Comparison of ENCODE assay signal across 8 mouse cellular contexts in genomic region chr2:166030256-166030995, GRCm38 (mm10). TPM values are rescaled to one million over a fixed set of nuclear protein-coding genes. Genes with fewer than 3 reads are reported as not detected.
DNase-seq lines count a peak whose midpoint lies in the region; ATAC-seq and TF ChIP-seq lines count a peak whose summit lies in the region.

No protein-coding gene starts in this region.

- TF ChIP-seq RAD21 in MEL (IDR thresholded peaks at IDR 0.05; ENCODE audit: low read depth, low read length): no peak

- TF ChIP-seq CTCF in C2C12 (IDR thresholded peaks at IDR 0.05; ENCODE audit: control insufficient read depth, insufficient read depth, insufficient read length): no peak
- no peak for TF ChIP-seq CTCF in MEL (IDR thresholded peaks at IDR 0.05 in 2 of 3, conservative IDR thresholded peaks at IDR 0.05 in 1 of 3; ENCODE audit: control insufficient read depth in 1 of 3, insufficient read depth in 1 of 3, low read depth in 2 of 3, low read length in 3 of 3, poor library complexity in 1 of 3, severe bottlenecking in 1 of 3)

- TF ChIP-seq EP300 in MEL (IDR thresholded peaks at IDR 0.05; ENCODE audit: low read depth in 1 of 2, low read length in 2 of 2): 0 out of 4 replicates have a peak, but pooled peaks of 1 of the 2 experiments have one; percentile 3

- peak overlapping the region; percentile 32 for H3ac ChIP-seq in C2C12 (ENCODE audit: control insufficient read depth, insufficient read length, low read depth)

- peak; percentile 47 for DNase-seq in MEL (ENCODE audit: low read depth, low spot score)
- DNase-seq in limb, embryonic 11.5 days (ENCODE audit: low spot score): peak; percentile 35
- DNase-seq in midbrain, embryonic 11.5 days (ENCODE audit: low spot score, missing footprints): peak; percentile 88
- no peak for DNase-seq in cerebellum, postnatal 25 days
- no peak for DNase-seq in frontal cortex, postnatal 25 days (ENCODE audit: low spot score in 2 of 2)
- no peak for DNase-seq in cerebellum, adult 9-11 months

- H3K9me3 ChIP-seq in MEL (replicated peaks; ENCODE audit: insufficient read depth, low read length): no peaks in the 10 kb centered on the region
- no peaks in the 10 kb centered on the region for H3K9me3 ChIP-seq in limb, embryonic 11.5 days (ENCODE audit: control insufficient read depth, low read length)
- H3K9me3 ChIP-seq in midbrain, embryonic 11.5 days (ENCODE audit: control insufficient read depth, low read length): no peaks in the 10 kb centered on the region

- 4% methylated on average over 13 of the region's 13 CpGs for WGBS in limb, embryonic 11.5 days
- 14% methylated on average over 13 of the region's 13 CpGs for WGBS in midbrain, embryonic 11.5 days

- no peak overlapping the region for H3K27ac ChIP-seq in MEL (ENCODE audit: control insufficient read depth, low read depth, low read length)
- H3K27ac ChIP-seq in limb, embryonic 11.5 days (replicated peaks; ENCODE audit: low read depth, low read length): peak overlapping the region; percentile 70
- peak overlapping the region; percentile 3; the same call in 1 of the 2 replicates for H3K27ac ChIP-seq in midbrain, embryonic 11.5 days (ENCODE audit: low read depth, low read length)

- peaks cover 22% of the 10 kb centered on the region for H3K79me3 ChIP-seq in C2C12 (ENCODE audit: low read depth)

- H3K4me2 ChIP-seq in limb, embryonic 11.5 days (ENCODE audit: low read depth, severe bottlenecking): peak overlapping the region; percentile 34
- peak overlapping the region; percentile 30 for H3K4me2 ChIP-seq in midbrain, embryonic 11.5 days

- H3K9ac ChIP-seq in MEL (ENCODE audit: control insufficient read depth, low read depth, low read length, poor library complexity, severe bottlenecking): peak overlapping the region; percentile 57
- no peak overlapping the region for H3K9ac ChIP-seq in limb, embryonic 11.5 days (ENCODE audit: low read length)
- peak overlapping the region; percentile 30; the same call in 1 of the 2 replicates for H3K9ac ChIP-seq in midbrain, embryonic 11.5 days (ENCODE audit: low read length)

- peaks cover 6 to 10% of the 10 kb centered on the region in 2 experiments; a peak in 2 of 4 replicates for H3K4me1 ChIP-seq in MEL (ENCODE audit: control insufficient read depth in 1 of 2, insufficient read depth in 2 of 2, low read length in 2 of 2)
- H3K4me1 ChIP-seq in limb, embryonic 11.5 days (ENCODE audit: control insufficient read depth, insufficient read depth, low read length): peaks cover 17% of the 10 kb centered on the region
- peaks cover 21% of the 10 kb centered on the region for H3K4me1 ChIP-seq in midbrain, embryonic 11.5 days (ENCODE audit: control insufficient read depth, insufficient read depth, low read length)

- H3K36me3 ChIP-seq in C2C12 (ENCODE audit: control insufficient read depth, insufficient read depth) (no peaks in the 10 kb centered on the region), MEL (ENCODE audit: control insufficient read depth in 1 of 2, insufficient read depth in 2 of 2, low read length in 2 of 2) (peaks cover 0 to 6% of the 10 kb centered on the region in 2 experiments; a peak in 2 of 4 replicates)
- no peaks in the 10 kb centered on the region for H3K36me3 ChIP-seq in limb, embryonic 11.5 days (ENCODE audit: control insufficient read depth, insufficient read depth, low read length)
- no peaks in the 10 kb centered on the region for H3K36me3 ChIP-seq in midbrain, embryonic 11.5 days (ENCODE audit: control insufficient read depth, insufficient read depth, low read length)

- TF ChIP-seq POLR2A in MEL (IDR thresholded peaks at IDR 0.05; ENCODE audit: control insufficient read depth in 1 of 2, insufficient read depth in 1 of 2, low read depth in 1 of 2, low read length in 2 of 2, poor library complexity in 1 of 2): no peak

- peaks cover 88% of the 10 kb centered on the region for H3K79me2 ChIP-seq in C2C12 (ENCODE audit: control insufficient read depth, insufficient read depth)
- H3K79me2 ChIP-seq in MEL (ENCODE audit: control insufficient read depth, insufficient read depth, low read length, poor library complexity): peaks cover 6% of the 10 kb centered on the region; the same call in 1 of the 2 replicates

- H3K4me3 ChIP-seq in C2C12 (ENCODE audit: insufficient read depth, poor library complexity, severe bottlenecking): no peak overlapping the region
- peak overlapping the region; percentile 67 to 68 for H3K4me3 ChIP-seq in MEL (ENCODE audit: control insufficient read depth in 1 of 2, insufficient read depth in 1 of 2, low read depth in 2 of 2, low read length in 2 of 2)
- H3K4me3 ChIP-seq in limb, embryonic 11.5 days (ENCODE audit: low read depth, low read length): no peak overlapping the region
- no peak overlapping the region for H3K4me3 ChIP-seq in midbrain, embryonic 11.5 days (ENCODE audit: low read depth, low read length)

- ATAC-seq in granulocyte monocyte progenitor cell, adult 5-6 weeks (replicated peaks; ENCODE audit: poor library complexity, severe bottlenecking): peak; percentile 88
- ATAC-seq in limb, embryonic 11.5 days (ENCODE audit: insufficient number of reproducible peaks, low FRiP score, low TSS enrichment, low read depth): no peak
- ATAC-seq in midbrain, embryonic 11.5 days (ENCODE audit: low FRiP score): no peak

- H3K27me3 ChIP-seq in C2C12 (ENCODE audit: control insufficient read depth, insufficient read depth, insufficient read length) (no peaks in the 10 kb centered on the region), MEL (ENCODE audit: control insufficient read depth in 1 of 2, insufficient read depth in 2 of 2, low read length in 2 of 2) (no peaks in the 10 kb centered on the region)
- H3K27me3 ChIP-seq in limb, embryonic 11.5 days (ENCODE audit: control insufficient read depth, insufficient read depth, low read length): no peaks in the 10 kb centered on the region
- no peaks in the 10 kb centered on the region for H3K27me3 ChIP-seq in midbrain, embryonic 11.5 days (ENCODE audit: control insufficient read depth, insufficient read depth, low read length)

TF ChIP-seq in C2C12, 6 proteins besides CTCF, POLR2A, EP300 and RAD21:
- no peak for TF ChIP-seq MAX (IDR thresholded peaks at IDR 0.05)
- TF ChIP-seq MYOD1 (IDR thresholded peaks at IDR 0.05; ENCODE audit: control insufficient read depth, insufficient read length, low read depth): no peak
- TF ChIP-seq FOSL1 (IDR thresholded peaks at IDR 0.05; ENCODE audit: insufficient read depth, low read length, poor library complexity, severe bottlenecking): no peak
- TF ChIP-seq CEBPB (IDR thresholded peaks at IDR 0.05; ENCODE audit: low read depth): no peak
- TF ChIP-seq MYOG (IDR thresholded peaks at IDR 0.05; ENCODE audit: control insufficient read depth, extremely low read depth, insufficient read length): no peak
- no peak for TF ChIP-seq USF1 (IDR thresholded peaks at IDR 0.05; ENCODE audit: low read depth)

TF ChIP-seq in MEL, 35 proteins besides CTCF, POLR2A, EP300 and RAD21:
- TF ChIP-seq SIN3A (IDR thresholded peaks at IDR 0.05; ENCODE audit: low read length) (peak; percentile 65), MAX (IDR thresholded peaks at IDR 0.05; ENCODE audit: low read length) (0 out of 2 replicates have a peak, but pooled peaks have one; percentile 23), MAFK (IDR thresholded peaks at IDR 0.05; ENCODE audit: borderline replicate concordance, low read depth, low read length) (no peak)

RNA-seq across cellular contexts. Expression of gene Ncoa3, which starts 38.0 kb away (rescaled TPM):
- polyA plus RNA-seq in C2C12 (2012; fragmentation: generic; extraction: Trizol) (5.6 TPM), MEL (2012; ENCODE audit: insufficient read depth in 1 of 2, insufficient read length in 2 of 2, low read depth in 1 of 2, low replicate concordance in 2 of 2, missing spikeins in 1 of 2) (10 to 100 TPM; 10.3 to 19.8 TPM)
- total RNA-seq in MEL (2012; rRNA removed): 5.7 and 6.7 TPM in 2 replicates
- total RNA-seq in granulocyte monocyte progenitor cell, adult 5-6 weeks (2014; fragmentation: Nextera tagmentation): 17.4 and 19.9 TPM in 2 replicates
- 16.1 and 20.8 TPM in 2 replicates for total RNA-seq in granulocyte monocyte progenitor cell, adult 5-6 weeks (2017)
- polyA plus RNA-seq in limb, embryonic 11.5 days (2014; fragmentation: Nextera tagmentation; extraction: Ambion mirVana): 18.5 and 21.0 TPM in 2 replicates
- 16.1 and 17.4 TPM in 2 replicates for polyA plus RNA-seq in midbrain, embryonic 11.5 days (2014; fragmentation: Nextera tagmentation; extraction: Ambion mirVana)

Comparison
In these comparisons a context has a peak if more than half of its experiments do, and no peak if none do; other contexts are left out.
1. H3K4me3 ChIP-seq: peak in MEL (2 of 2); none in C2C12 (single experiment), limb, embryonic 11.5 days (single experiment) and midbrain, embryonic 11.5 days (single experiment).
2. DNase-seq: peak in MEL (single experiment), limb, embryonic 11.5 days (single experiment) and midbrain, embryonic 11.5 days (single experiment); none in cerebellum, postnatal 25 days (0 of 2), frontal cortex, postnatal 25 days (0 of 2) and cerebellum, adult 9-11 months (single experiment).